Mouse (Mus musculus) spleen, adult 2 months (tissue): ENCODE data around the gene Egln3. TPM values are rescaled to one million over a fixed set of nuclear protein-coding genes. Genes with fewer than 3 reads are reported as not detected.

Experiments used
- DNase-seq, 2 experiments: peaks; one replicate each; pipeline versions ENCODE4 v3.0.0 to v3.0.0-alpha.2; 2012 to 2021; ENCODE audit warnings: low spot score in 2 of 2, low read depth in 1 of 2
- H3K27ac ChIP-seq: fragments of 200-500 bp; 2 replicates; pipeline ENCODE4 v1.5.1; 2012; ENCODE audit warnings: low read length, inconsistent platforms; ENCODE audit not compliant: insufficient read depth
- H3K27me3 ChIP-seq: fragments of 200-500 bp; 2 replicates; pipeline ENCODE4 v1.6.1; 2012; ENCODE audit warnings: mild to moderate bottlenecking, moderate library complexity, low read length, inconsistent platforms; ENCODE audit not compliant: control insufficient read depth, insufficient read depth
- H3K36me3 ChIP-seq: fragments of 200-500 bp; 2 replicates; pipeline ENCODE4 v1.6.1; 2012; ENCODE audit warnings: mild to moderate bottlenecking, low read length, inconsistent platforms; ENCODE audit not compliant: control insufficient read depth, insufficient read depth
- H3K4me1 ChIP-seq: fragments of 200-500 bp; 2 replicates; pipeline ENCODE4 v1.6.1; 2011; ENCODE audit warnings: inconsistent platforms; ENCODE audit not compliant: control insufficient read depth, insufficient read depth, insufficient read length
- H3K4me3 ChIP-seq: fragments of 200-500 bp; 2 replicates; pipeline ENCODE4 v1.5.1; 2011; ENCODE audit warnings: mild to moderate bottlenecking, inconsistent platforms; ENCODE audit not compliant: insufficient read depth, insufficient read length; ENCODE audit errors: extremely low read depth
- CTCF ChIP-seq: fragments of 200-500 bp; IDR thresholded peaks from 2 replicates; pipeline ENCODE4 v1.5.1; 2011; ENCODE audit warnings: mild to moderate bottlenecking, inconsistent platforms; ENCODE audit not compliant: insufficient read depth, insufficient read length, insufficient replicate concordance; ENCODE audit errors: extremely low read depth
- POLR2A ChIP-seq: fragments of 200-500 bp; IDR thresholded peaks from 2 replicates; pipeline ENCODE4 v1.6.1; 2011; ENCODE audit warnings: low read depth, low read length, inconsistent platforms
- whole genome bisulfite sequencing: fragments of 180-500 bp; shearing (Covaris S2); methylation state at CpG from one replicate; pipeline ENCODE4 v1.1.7; 2018; 5-methylcytosine and 5-hydroxymethylcytosine counted together
- polyA plus RNA-seq: library from polyadenylated mRNA; depleted of rRNA; stranded (reverse); fragments of >200 nt; gene quantifications from 2 replicates; pipeline ENCODE4 v1.2.3, GENCODE M21; 2012

Egln3 gene
- polyA plus RNA-seq, 1 experiment = 0.62 TPM

- 75% methylated on average over 6 of the region's 6 CpGs for WGBS
- Histone ChIP-seq H3K36me3 (no peaks in the 10 kb centered on the region), H3K4me3 (no peak overlapping the region), H3K27ac (no peak overlapping the region), H3K27me3 (no peaks in the 10 kb centered on the region), H3K4me1 (no peaks in the 10 kb centered on the region)
- no peak for DNase-seq
- no peak for TF ChIP-seq CTCF
- TF ChIP-seq POLR2A = no peak
Observed at GRCm38 (mm10) chr12:54197301-54197782, 6.3 kb downstream of the Egln3 start.

DNA sequence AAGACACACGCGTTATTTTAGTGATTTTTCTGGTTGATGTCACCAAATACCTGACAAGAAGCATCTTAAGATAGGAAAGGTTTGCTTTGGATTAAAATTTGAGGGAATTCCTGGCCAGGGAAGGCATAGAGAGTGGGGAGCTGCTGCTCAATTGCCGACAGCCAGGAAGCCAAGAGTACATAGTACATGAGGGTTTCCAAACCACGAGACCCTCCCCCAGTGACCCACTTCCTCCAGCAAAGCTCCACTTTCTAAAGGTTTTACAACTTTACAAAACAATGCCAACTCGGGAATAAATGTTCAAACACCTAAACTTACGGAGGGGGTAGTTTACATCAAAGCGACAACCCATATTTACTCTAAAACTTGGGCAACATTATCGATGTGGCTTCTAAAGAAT is 6.8 kb downstream of the Egln3 start:
- 73% methylated on average over 8 of the region's 8 CpGs for WGBS
- Histone ChIP-seq H3K27ac (no peak overlapping the region), H3K4me1 (no peaks in the 10 kb centered on the region; the same call in 1 of the 2 replicates), H3K27me3 (no peaks in the 10 kb centered on the region), H3K4me3 (no peak overlapping the region), H3K36me3 (no peaks in the 10 kb centered on the region)
- DNase-seq = no peak
- TF ChIP-seq CTCF (no peak), POLR2A (no peak)

- no peak for DNase-seq
- Histone ChIP-seq H3K27ac (no peak overlapping the region), H3K4me3 (no peak overlapping the region), H3K27me3 (no peaks in the 10 kb centered on the region), H3K36me3 (no peaks in the 10 kb centered on the region), H3K4me1 (peaks cover 6% of the 10 kb centered on the region; the same call in 1 of the 2 replicates)
- WGBS = 89% methylated on average over 5 of the region's 5 CpGs
- no peak for TF ChIP-seq CTCF
- TF ChIP-seq POLR2A = no peak
Observed at GRCm38 (mm10) chr12:54194159-54194558, 9.5 kb downstream of the Egln3 start.

DNA sequence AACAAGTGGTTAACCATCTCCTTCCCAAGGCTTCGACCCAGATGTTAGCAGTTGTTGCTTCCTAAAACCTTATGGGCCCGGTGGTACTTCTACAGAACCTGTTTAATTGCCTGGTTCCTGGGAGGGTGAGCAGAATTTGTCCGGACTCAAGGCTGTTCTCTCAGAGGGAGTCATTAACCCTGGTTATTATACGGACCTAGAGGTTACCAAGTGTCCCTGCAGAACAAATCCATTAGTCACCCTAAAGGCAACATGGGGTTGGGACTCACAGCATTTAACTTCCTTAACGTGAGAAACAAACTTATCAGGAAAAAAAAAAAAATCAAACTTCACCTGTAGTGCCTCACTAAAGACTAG is 11.4 kb downstream of the Egln3 start:
- no peaks in the 10 kb centered on the region for H3K27me3 ChIP-seq
- no peak for DNase-seq
- TF ChIP-seq CTCF (no peak), POLR2A (no peak)
- peaks cover 11% of the 10 kb centered on the region; the same call in 1 of the 2 replicates for H3K4me1 ChIP-seq
- WGBS = 16% methylated on average over 5 of the region's 5 CpGs
- H3K4me3 ChIP-seq = no peak overlapping the region; the same call in 1 of the 2 replicates
- no peaks in the 10 kb centered on the region for H3K36me3 ChIP-seq
- H3K27ac ChIP-seq = no peak overlapping the region

DNA sequence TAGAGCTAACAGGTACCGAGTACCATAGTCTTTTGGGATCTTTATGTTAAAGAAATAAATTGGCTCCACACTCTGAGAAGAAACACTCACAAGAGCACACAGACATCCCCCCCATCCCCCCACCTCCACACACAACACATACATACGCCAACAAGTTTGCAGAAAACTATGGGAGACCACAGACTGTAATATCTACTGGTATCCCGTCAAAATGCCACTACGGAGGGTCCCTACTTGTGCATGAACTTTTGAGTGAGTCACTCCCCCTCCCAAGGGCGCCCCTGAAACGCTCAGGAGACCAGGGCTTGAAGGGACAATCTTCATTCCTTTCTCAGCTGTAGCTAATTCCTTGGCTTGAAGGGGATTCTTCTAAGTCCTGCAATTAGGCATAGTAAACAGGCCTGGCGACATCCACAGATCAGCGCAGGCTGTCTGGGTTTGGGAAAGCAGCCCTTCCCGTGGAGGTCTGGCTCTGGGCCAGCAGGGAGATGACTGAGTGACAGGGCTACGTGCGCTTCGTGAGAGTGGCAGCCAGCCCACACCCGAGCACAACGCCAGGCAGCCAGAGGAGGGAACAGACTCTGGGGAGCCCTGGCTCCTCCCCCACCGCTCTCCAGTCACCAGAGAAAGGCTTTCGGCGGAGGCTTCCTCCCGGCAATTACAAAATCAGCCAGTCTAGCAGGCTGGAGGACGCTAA is 11.9 kb downstream of the Egln3 start:
- 5% methylated on average over 19 of the region's 19 CpGs for WGBS
- Histone ChIP-seq H3K4me3 (no peak overlapping the region; the same call in 1 of the 2 replicates), H3K36me3 (no peaks in the 10 kb centered on the region), H3K4me1 (peaks cover 11% of the 10 kb centered on the region; the same call in 1 of the 2 replicates), H3K27ac (no peak overlapping the region), H3K27me3 (no peaks in the 10 kb centered on the region)
- TF ChIP-seq CTCF (no peak), POLR2A (no peak)
- DNase-seq = peak in 1 of 2 experiments; percentile 20

DNA sequence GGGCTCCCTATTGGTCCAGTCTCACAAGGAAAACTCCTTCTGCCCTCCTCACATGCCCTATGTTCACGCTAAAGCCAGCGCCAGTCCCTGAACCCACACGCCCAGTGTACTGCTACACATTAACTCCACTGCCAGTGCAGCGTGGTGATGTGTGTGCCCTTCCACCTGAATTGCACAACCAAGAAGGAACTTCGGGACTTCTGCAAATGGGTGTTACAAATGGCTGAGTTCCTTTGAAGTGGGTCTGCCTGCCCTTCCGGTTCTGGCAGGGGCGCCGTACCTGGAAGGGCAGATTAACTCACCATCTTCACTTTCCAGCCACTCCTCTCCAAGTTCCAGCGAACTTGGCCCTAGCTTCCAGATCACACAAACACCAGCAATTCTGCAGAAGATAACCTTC is 12.5 kb downstream of the Egln3 start:
- TF ChIP-seq CTCF (no peak), POLR2A (no peak)
- DNase-seq = no peak
- H3K36me3 ChIP-seq = no peaks in the 10 kb centered on the region
- whole genome bisulfite sequencing = 19% methylated on average over 9 of the region's 9 CpGs
- peaks cover 11% of the 10 kb centered on the region; the same call in 1 of the 2 replicates for H3K4me1 ChIP-seq
- H3K27me3 ChIP-seq = no peaks in the 10 kb centered on the region
- no peak overlapping the region for H3K4me3 ChIP-seq
- no peak overlapping the region for H3K27ac ChIP-seq
